Mouse (Mus musculus) thymus, adult 2 months (tissue): ENCODE data around the gene Psors1c2. TPM values are rescaled to one million over a fixed set of nuclear protein-coding genes. Genes with fewer than 3 reads are reported as not detected.

ENCODE experiments used
- DNase-seq: peaks from one replicate; pipeline ENCODE4 v3.0.0; 2021
- H3K27ac ChIP-seq: fragments of 200-500 bp; 2 replicates; pipeline ENCODE4 v1.5.1; 2012; ENCODE audit warnings: low read length, control low read depth; ENCODE audit not compliant: control insufficient read depth, insufficient read depth
- H3K27me3 ChIP-seq: fragments of 200-500 bp; 2 replicates; pipeline ENCODE4 v1.6.1; 2012; ENCODE audit warnings: mild to moderate bottlenecking, low read length, moderate library complexity, mixed read lengths; ENCODE audit not compliant: control insufficient read depth, insufficient read depth
- H3K36me3 ChIP-seq: fragments of 200-500 bp; 2 replicates; pipeline ENCODE4 v1.6.1; 2012; ENCODE audit warnings: mild to moderate bottlenecking, low read length, moderate library complexity; ENCODE audit not compliant: control insufficient read depth, insufficient read depth
- H3K4me1 ChIP-seq: fragments of 200-500 bp; replicated peaks from 2 replicates; pipeline ENCODE4 v1.6.1; 2012; ENCODE audit warnings: low read length; ENCODE audit not compliant: control insufficient read depth, insufficient read depth
- H3K4me3 ChIP-seq: fragments of 200-500 bp; 2 replicates; pipeline ENCODE4 v1.5.1; 2012; ENCODE audit warnings: mild to moderate bottlenecking, low read length, control low read depth, moderate library complexity; ENCODE audit not compliant: control insufficient read depth, insufficient read depth
- CTCF ChIP-seq: fragments of 200-500 bp; IDR thresholded peaks from 2 replicates; pipeline ENCODE4 v1.5.1; 2012; ENCODE audit warnings: mild to moderate bottlenecking, control low read depth, low read length, moderate library complexity, borderline replicate concordance; ENCODE audit not compliant: control insufficient read depth, poor library complexity, insufficient read depth; ENCODE audit errors: extremely low read depth
- POLR2A ChIP-seq: fragments of 200-500 bp; IDR thresholded peaks from 2 replicates; pipeline ENCODE4 v1.6.1; 2012; ENCODE audit warnings: mild to moderate bottlenecking, low read length, control low read depth, moderate library complexity; ENCODE audit not compliant: control insufficient read depth, poor library complexity, insufficient read depth; ENCODE audit errors: extremely low read depth
- WGBS: fragments of 180-500 bp; shearing (Covaris S2); methylation state at CpG from one replicate; pipeline ENCODE4 v1.1.7; 2018; 5-methylcytosine and 5-hydroxymethylcytosine counted together
- polyA plus RNA-seq: library from polyadenylated mRNA; depleted of rRNA; stranded (reverse); fragments of >200 nt; gene quantifications from 2 replicates; pipeline ENCODE4 v1.2.3, GENCODE M21; 2012; rRNA removed

Psors1c2 gene
- polyA plus RNA-seq, 1 experiment: 11.2 TPM

- no peak overlapping the region for H3K4me3 ChIP-seq
- WGBS: 97% methylated on average over 7 of the region's 7 CpGs
- no peak overlapping the region for H3K27ac ChIP-seq
- no peaks in the 10 kb centered on the region for H3K36me3 ChIP-seq
- TF ChIP-seq POLR2A: no peak
- no peak for TF ChIP-seq CTCF
- DNase-seq: no peak
- peaks cover 19% of the 10 kb centered on the region for H3K4me1 ChIP-seq
- H3K27me3 ChIP-seq: no peaks in the 10 kb centered on the region
These were observed 38.5 kb downstream of the Psors1c2 start for GRCm38 (mm10) chr17:35571477-35571876.

DNA sequence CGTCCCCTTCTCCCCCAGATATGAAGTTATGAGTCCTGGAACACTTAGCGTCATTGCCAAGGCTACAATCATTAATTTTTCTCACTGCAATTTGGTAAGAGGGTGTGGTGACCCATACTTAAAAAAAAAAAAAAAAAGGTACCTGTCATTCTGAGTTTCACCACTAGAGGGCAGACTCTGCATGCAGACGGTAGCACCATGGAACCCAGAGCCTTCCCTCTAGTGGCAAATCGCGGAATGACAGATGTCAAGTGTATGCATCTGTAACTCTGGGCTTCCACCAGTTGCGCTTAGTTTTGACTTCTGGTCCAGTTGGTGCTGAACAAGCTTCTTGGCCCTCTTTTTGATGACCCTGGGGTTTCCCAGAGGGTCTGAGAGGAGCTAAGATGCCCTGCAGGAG, 45.2 kb downstream of the Psors1c2 start:
- Histone ChIP-seq H3K36me3 (no peaks in the 10 kb centered on the region), H3K4me3 (no peak overlapping the region), H3K4me1 (no peaks in the 10 kb centered on the region), H3K27me3 (no peaks in the 10 kb centered on the region), H3K27ac (no peak overlapping the region)
- WGBS: 21% methylated on average over 6 of the region's 6 CpGs
- DNase-seq: peak; percentile 83
- peak; percentile 37; the same call in 1 of the 2 replicates for TF ChIP-seq CTCF
- TF ChIP-seq POLR2A: no peak

DNA sequence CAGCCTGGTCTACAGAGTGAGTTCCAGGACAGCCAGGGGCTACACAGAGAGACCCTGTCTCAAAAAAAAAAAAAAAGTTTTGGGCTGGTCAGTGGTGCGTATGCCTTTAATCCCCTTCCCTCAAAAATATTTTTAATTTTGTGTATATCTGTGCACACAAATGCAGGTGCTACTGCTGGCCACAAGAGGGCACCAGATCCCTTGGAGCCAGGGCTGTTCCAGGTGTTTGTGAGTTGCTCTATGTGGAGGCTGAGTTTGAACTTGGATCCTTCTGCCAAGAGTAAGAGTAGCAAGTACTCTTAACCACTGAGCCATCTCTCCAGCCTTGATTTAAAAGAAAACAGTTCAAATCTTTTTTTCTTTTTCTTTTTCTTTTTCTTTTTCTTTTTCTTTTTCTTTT, 49.9 kb downstream of the Psors1c2 start:
- H3K36me3 ChIP-seq: no peaks in the 10 kb centered on the region
- 94% methylated on average over 1 of the region's 1 CpGs for WGBS
- TF ChIP-seq POLR2A: no peak
- peak; percentile 17; the same call in 1 of the 2 replicates for TF ChIP-seq CTCF
- H3K4me3 ChIP-seq: no peak overlapping the region
- no peak overlapping the region for H3K27ac ChIP-seq
- H3K4me1 ChIP-seq: peaks cover 3% of the 10 kb centered on the region
- H3K27me3 ChIP-seq: no peaks in the 10 kb centered on the region
- DNase-seq: peak; percentile 25

Other genes with a start within 250 kb of the Psors1c2 start
- 4.6 and 6.7 TPM in 2 replicates for gene H2-Q1, start 212.8 kb upstream of the Psors1c2 start, polyA plus RNA-seq
- gene H2-Q2, start 191.0 kb upstream of the Psors1c2 start, polyA plus RNA-seq: 142 and 170 TPM in 2 replicates
- gene H2-Q4, start 153.6 kb upstream of the Psors1c2 start, polyA plus RNA-seq: 272 and 274 TPM in 2 replicates
- 115 and 165 TPM in 2 replicates for gene H2-Q6, start 108.4 kb upstream of the Psors1c2 start, polyA plus RNA-seq
- 412 and 617 TPM in 2 replicates for gene H2-Q7, start 94.0 kb upstream of the Psors1c2 start, polyA plus RNA-seq
- gene H2-Q10, start 63.1 kb upstream of the Psors1c2 start, polyA plus RNA-seq: 15.3 and 18.6 TPM in 2 replicates
- gene Pou5f1, start 27.2 kb upstream of the Psors1c2 start, polyA plus RNA-seq: 0.50 and 0.71 TPM in 2 replicates
- 64.4 and 92.6 TPM in 2 replicates for gene Tcf19, start 16.4 kb upstream of the Psors1c2 start, polyA plus RNA-seq
- gene Cchcr1, start 16.1 kb upstream of the Psors1c2 start, polyA plus RNA-seq: 19.3 and 19.5 TPM in 2 replicates
- 1.8 and 3.3 TPM in 2 replicates for gene Cdsn, start 18.9 kb downstream of the Psors1c2 start, polyA plus RNA-seq
- 0.58 and 0.59 TPM in 2 replicates for gene 2300002M23Rik, start 34.2 kb downstream of the Psors1c2 start, polyA plus RNA-seq
- 0.82 and 1.3 TPM in 2 replicates for gene Sfta2, start 68.3 kb downstream of the Psors1c2 start, polyA plus RNA-seq
- gene Gm9573, start 93.4 kb downstream of the Psors1c2 start, polyA plus RNA-seq: 0.09 and 0.23 TPM in 2 replicates
- gene Mucl3, start 110.5 kb downstream of the Psors1c2 start, polyA plus RNA-seq: 0.05 and 0.11 TPM in 2 replicates
- gene Vars2, start 134.4 kb downstream of the Psors1c2 start, polyA plus RNA-seq: 153 and 171 TPM in 2 replicates
- gene Gtf2h4, start 140.5 kb downstream of the Psors1c2 start, polyA plus RNA-seq: 317 and 352 TPM in 2 replicates
- 33.6 and 43.6 TPM in 2 replicates for gene Ddr1, start 171.4 kb downstream of the Psors1c2 start, polyA plus RNA-seq